Mouse (Mus musculus) midbrain, embryonic 11.5 days (tissue): Measurements from ENCODE around the gene Vps53. TPM values are rescaled to one million over a fixed set of nuclear protein-coding genes. Genes with fewer than 3 reads are reported as not detected.
A peak's percentile ranks its signal among the peaks of the same experiment; 100 is the strongest.

Experiments
- ATAC-seq: fragments of 200-750 bp; cut with Nextera tagmentation; 2 replicates; pipeline ENCODE4 v1.8.0; 2017; ENCODE audit warnings: moderate TSS enrichment, moderate library complexity; ENCODE audit not compliant: low FRiP score
- DNase-seq: peaks from one replicate; pipeline ENCODE4 v3.0.0; 2015; ENCODE audit warnings: low spot score; ENCODE audit errors: missing footprints
- H3K27ac ChIP-seq: fragments of 300-500 bp; sonication (generic); 2 replicates; pipeline ENCODE4 v1.5.1; 2014; ENCODE audit warnings: low read depth, low read length
- H3K27me3 ChIP-seq: fragments of 300-500 bp; sonication (generic); 2 replicates; pipeline ENCODE4 v1.6.1; 2014; ENCODE audit warnings: mild to moderate bottlenecking, low read length, moderate library complexity, mixed read lengths; ENCODE audit not compliant: control insufficient read depth, insufficient read depth
- H3K36me3 ChIP-seq: fragments of 300-500 bp; sonication (generic); 2 replicates; pipeline ENCODE4 v1.6.1; 2014; ENCODE audit warnings: mild to moderate bottlenecking, low read length, moderate library complexity, mixed read lengths; ENCODE audit not compliant: control insufficient read depth, insufficient read depth
- H3K4me1 ChIP-seq: fragments of 300-500 bp; sonication (generic); 2 replicates; pipeline ENCODE4 v1.6.1; 2014; ENCODE audit warnings: low read length; ENCODE audit not compliant: control insufficient read depth, insufficient read depth
- H3K4me2 ChIP-seq: fragments of 300-500 bp; sonication (generic); 2 replicates; pipeline ENCODE4 v1.6.1; 2014; ENCODE audit warnings: mild to moderate bottlenecking, moderate library complexity
- H3K4me3 ChIP-seq: fragments of 300-500 bp; sonication (generic); 2 replicates; pipeline ENCODE4 v1.5.1; 2014; ENCODE audit warnings: low read depth, low read length
- H3K9ac ChIP-seq: fragments of 300-500 bp; sonication (generic); 2 replicates; pipeline ENCODE4 v1.6.1; 2014; ENCODE audit warnings: low read length
- H3K9me3 ChIP-seq: fragments of 300-500 bp; sonication (generic); 2 replicates; pipeline ENCODE4 v1.6.1; 2016; ENCODE audit warnings: low read length; ENCODE audit not compliant: control insufficient read depth
- WGBS: fragments of 180-500 bp; shearing (Covaris S2); extraction: QIAGEN DNeasy Blood & Tissue Kit; methylation state at CpG from one replicate; pipeline ENCODE4 v1.1.7; 2014; 5-methylcytosine and 5-hydroxymethylcytosine counted together
- polyA plus RNA-seq: library from polyadenylated mRNA; unstranded; fragments of >200 nt; fragmentation: Nextera tagmentation; extraction: Ambion mirVana; gene quantifications from 2 replicates; pipeline ENCODE4 v1.2.1, GENCODE M21; 2014

Vps53 gene
- polyA plus RNA-seq, 1 experiment from 2014 or later: 44.2 TPM

GRCm38 (mm10) chr11:76039271-76040053, 140.0 kb downstream of the Vps53 start:
- ATAC-seq: no peak
- WGBS: 83% methylated on average over 3 of the region's 3 CpGs
- peak; percentile 45 for DNase-seq
- H3K9ac ChIP-seq: no peak overlapping the region
- H3K27me3 ChIP-seq: no peaks in the 10 kb centered on the region
- no peak overlapping the region for H3K4me2 ChIP-seq
- no peaks in the 10 kb centered on the region for H3K36me3 ChIP-seq
- H3K4me1 ChIP-seq: no peaks in the 10 kb centered on the region
- no peaks in the 10 kb centered on the region for H3K9me3 ChIP-seq
- no peak overlapping the region for H3K27ac ChIP-seq
- no peak overlapping the region for H3K4me3 ChIP-seq

- Histone ChIP-seq H3K36me3 (no peaks in the 10 kb centered on the region), H3K4me3 (no peak overlapping the region), H3K9ac (no peak overlapping the region), H3K4me1 (no peaks in the 10 kb centered on the region), H3K27me3 (no peaks in the 10 kb centered on the region), H3K27ac (no peak overlapping the region), H3K9me3 (no peaks in the 10 kb centered on the region), H3K4me2 (no peak overlapping the region)
- 59% methylated on average over 6 of the region's 6 CpGs for whole genome bisulfite sequencing
- DNase-seq (no peak), ATAC-seq (no peak)
Observed at GRCm38 (mm10) chr11:76037581-76038294, 141.7 kb downstream of the Vps53 start.

- H3K4me3 ChIP-seq: no peak overlapping the region
- 91% methylated on average over 8 of the region's 8 CpGs for WGBS
- no peaks in the 10 kb centered on the region for H3K36me3 ChIP-seq
- no peak overlapping the region for H3K9ac ChIP-seq
- no peaks in the 10 kb centered on the region for H3K27me3 ChIP-seq
- no peaks in the 10 kb centered on the region for H3K9me3 ChIP-seq
- no peak overlapping the region for H3K4me2 ChIP-seq
- ATAC-seq (no peak), DNase-seq (no peak)
- H3K4me1 ChIP-seq: no peaks in the 10 kb centered on the region
- H3K27ac ChIP-seq: no peak overlapping the region
Observed at GRCm38 (mm10) chr11:76035182-76035581, 144.3 kb downstream of the Vps53 start.

- H3K27ac ChIP-seq: no peak overlapping the region
- no peak for DNase-seq
- no peak overlapping the region for H3K9ac ChIP-seq
- H3K27me3 ChIP-seq: peaks cover 3% of the 10 kb centered on the region; the same call in 1 of the 2 replicates
- H3K4me1 ChIP-seq: no peaks in the 10 kb centered on the region
- no peak overlapping the region for H3K4me2 ChIP-seq
- no peaks in the 10 kb centered on the region for H3K36me3 ChIP-seq
- H3K4me3 ChIP-seq: no peak overlapping the region
- ATAC-seq: no peak
- no peaks in the 10 kb centered on the region for H3K9me3 ChIP-seq
- WGBS: 78% methylated on average over 4 of the region's 4 CpGs
Observed at GRCm38 (mm10) chr11:76033836-76034235, 145.6 kb downstream of the Vps53 start.

- 76% methylated on average over 6 of the region's 6 CpGs for WGBS
- Histone ChIP-seq H3K9ac (no peak overlapping the region), H3K27ac (no peak overlapping the region), H3K4me2 (no peak overlapping the region), H3K27me3 (peaks cover 3% of the 10 kb centered on the region; the same call in 1 of the 2 replicates), H3K9me3 (no peaks in the 10 kb centered on the region), H3K4me3 (no peak overlapping the region), H3K4me1 (no peaks in the 10 kb centered on the region), H3K36me3 (no peaks in the 10 kb centered on the region)
- DNase-seq (no peak), ATAC-seq (no peak)
Observed at GRCm38 (mm10) chr11:76033359-76033758, 146.1 kb downstream of the Vps53 start.

GRCm38 (mm10) chr11:76028072-76028465, 151.4 kb downstream of the Vps53 start:
- H3K27ac ChIP-seq: no peak overlapping the region
- DNase-seq: peak; percentile 88
- peak; percentile 35 for ATAC-seq
- H3K27me3 ChIP-seq: peaks cover 3% of the 10 kb centered on the region; the same call in 1 of the 2 replicates
- H3K9me3 ChIP-seq: no peaks in the 10 kb centered on the region
- no peaks in the 10 kb centered on the region for H3K36me3 ChIP-seq
- 0% methylated on average over 8 of the region's 14 CpGs for WGBS
- peak overlapping the region; percentile 41 for H3K4me3 ChIP-seq
- peak overlapping the region; percentile 92 for H3K4me2 ChIP-seq
- H3K9ac ChIP-seq: peak overlapping the region; percentile 71
- peaks cover 14% of the 10 kb centered on the region for H3K4me1 ChIP-seq

GRCm38 (mm10) chr11:76027139-76028071, 152.0 kb downstream of the Vps53 start, which contains the start of gene Rflnb:
Gene Rflnb, minus strand, starts transcription at chr11:76027782.
- Histone ChIP-seq H3K4me2 (peak within 1 kb of the TSS; percentile 92), H3K4me1 (peaks cover 14% of the 10 kb centered on the region), H3K9me3 (no peaks in the 10 kb centered on the region), H3K27me3 (peaks cover 3% of the 10 kb centered on the region; the same call in 1 of the 2 replicates), H3K4me3 (peak within 1 kb of the TSS; percentile 41), H3K9ac (peak within 1 kb of the TSS; percentile 71), H3K36me3 (no peaks in the 10 kb centered on the region), H3K27ac (no peak within 1 kb of the TSS)
- peak; percentile 97 for DNase-seq
- peak; percentile 92 for ATAC-seq
- under 1% methylated on average over 108 of the region's 112 CpGs for WGBS

- H3K9ac ChIP-seq: peak overlapping the region; percentile 71
- H3K27ac ChIP-seq: no peak overlapping the region
- H3K36me3 ChIP-seq: no peaks in the 10 kb centered on the region
- H3K27me3 ChIP-seq: peaks cover 3% of the 10 kb centered on the region; the same call in 1 of the 2 replicates
- no peak; the same call in none of the 2 replicates for ATAC-seq
- peaks cover 14% of the 10 kb centered on the region for H3K4me1 ChIP-seq
- 2% methylated on average over 13 of the region's 14 CpGs for WGBS
- H3K4me2 ChIP-seq: peak overlapping the region; percentile 92
- DNase-seq: peak; percentile 94
- H3K9me3 ChIP-seq: no peaks in the 10 kb centered on the region
- H3K4me3 ChIP-seq: peak overlapping the region; percentile 41
Observed at GRCm38 (mm10) chr11:76026527-76027138, 152.8 kb downstream of the Vps53 start.
